ENCODE assay signal across 21 mouse cellular contexts in the genomic region with DNA sequence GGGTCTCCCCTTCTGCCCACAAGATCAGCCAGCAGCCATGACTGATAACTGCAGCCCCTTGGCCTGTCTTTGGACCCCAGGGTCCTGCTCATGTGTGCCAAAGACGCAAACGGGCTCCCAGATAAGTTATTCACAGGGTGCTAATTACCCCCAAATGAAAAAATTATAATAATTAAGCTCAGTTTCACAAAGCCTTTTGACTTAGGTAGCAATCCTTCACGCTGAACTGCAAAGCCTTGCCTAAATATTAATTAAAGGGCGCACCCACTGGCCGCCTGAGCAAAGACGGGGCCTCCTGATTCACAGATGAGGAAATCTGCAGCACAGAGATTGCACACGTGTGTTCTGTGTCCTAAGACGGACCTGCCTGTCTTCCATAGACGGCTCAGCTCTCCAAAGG.
"Had no signal": no experiment of that assay in that cellular context is flagged by ENCODE, and none has a peak within 500 bp of the region (broad histone marks: within the 10 kb centered on the region; RNA-seq: fewer than 3 reads in every experiment).

No protein-coding gene starts in this region.

- DNase-seq: kidney, adult 11 months; kidney, adult 9 months; kidney, postnatal 14 days; layer of hippocampus, adult 9-11 months; liver; lung, adult 18-20 months; lung, postnatal 10 days; lung, postnatal 36 days had no signal

- H3K27ac ChIP-seq: layer of hippocampus, adult 2 months; limb, embryonic 10.5 days; limb, embryonic 13.5 days; liver, embryonic 12.5 days; liver, embryonic 15.5 days; lung, embryonic 15.5 days; midbrain, embryonic 10.5 days; midbrain, embryonic 13.5 days; neural tube, embryonic 13.5 days; stomach, embryonic 15.5 days had no signal

- H3K4me2 ChIP-seq: limb, embryonic 13.5 days; liver, embryonic 12.5 days; liver, embryonic 15.5 days; lung, embryonic 15.5 days; midbrain, embryonic 13.5 days; neural tube, embryonic 13.5 days; stomach, embryonic 15.5 days had no signal

- ATAC-seq: liver, embryonic 12.5 days; midbrain, embryonic 13.5 days; midbrain, embryonic 16.5 days had no signal

- H3K9ac ChIP-seq: limb, embryonic 13.5 days; liver, embryonic 12.5 days; liver, embryonic 15.5 days; lung, embryonic 15.5 days; midbrain, embryonic 13.5 days; neural tube, embryonic 13.5 days; stomach, embryonic 15.5 days had no signal

- H3K27me3 ChIP-seq: limb, embryonic 13.5 days; liver, embryonic 12.5 days; liver, embryonic 15.5 days; lung, embryonic 15.5 days; midbrain, embryonic 13.5 days; neural tube, embryonic 13.5 days; stomach, embryonic 15.5 days had no signal

- H3K36me3 ChIP-seq: limb, embryonic 10.5 days; limb, embryonic 13.5 days; liver, embryonic 12.5 days; liver, embryonic 15.5 days; lung, embryonic 15.5 days; midbrain, embryonic 10.5 days; midbrain, embryonic 13.5 days; neural tube, embryonic 13.5 days; stomach, embryonic 15.5 days had no signal

- H3K4me3 ChIP-seq: layer of hippocampus, adult 2 months; limb, embryonic 10.5 days; limb, embryonic 13.5 days; liver, embryonic 12.5 days; liver, embryonic 15.5 days; lung, embryonic 15.5 days; megakaryocyte, embryonic 14.5 days; midbrain, embryonic 10.5 days; midbrain, embryonic 13.5 days; myocyte; neural tube, embryonic 13.5 days; stomach, embryonic 15.5 days had no signal

- H3K9me3 ChIP-seq: limb, embryonic 10.5 days; limb, embryonic 13.5 days; liver, embryonic 12.5 days; liver, embryonic 15.5 days; lung, embryonic 15.5 days; megakaryocyte, embryonic 14.5 days; midbrain, embryonic 10.5 days; midbrain, embryonic 13.5 days; neural tube, embryonic 13.5 days; stomach, embryonic 15.5 days had no signal

- H3K4me1 ChIP-seq: midbrain, embryonic 13.5 days; stomach, embryonic 15.5 days had no signal
